Mouse (Mus musculus) olfactory bulb, adult 2 months (tissue): ENCODE measurements around the gene Thsd4. TPM values are rescaled to one million over a fixed set of nuclear protein-coding genes. Genes with fewer than 3 reads are reported as not detected.
"Not testable (repeated sequence)": the region's sequence is repeated elsewhere in the genome, so short reads cannot be mapped to it uniquely, and the experiment has no call there.

Source experiments
- H3K27ac ChIP-seq: fragments of 200-500 bp; 2 replicates; pipeline ENCODE4 v1.5.1; 2012; ENCODE audit warnings: low read depth, low read length; ENCODE audit not compliant: insufficient read depth
- H3K4me1 ChIP-seq: fragments of 200-500 bp; 2 replicates; pipeline ENCODE4 v1.6.1; 2012; ENCODE audit warnings: low read length; ENCODE audit not compliant: control insufficient read depth, insufficient read depth
- H3K4me3 ChIP-seq: fragments of 200-500 bp; 2 replicates; pipeline ENCODE4 v1.5.1; 2012; ENCODE audit warnings: mild to moderate bottlenecking, low read depth, low read length, moderate library complexity; ENCODE audit not compliant: insufficient read depth
- CTCF ChIP-seq: fragments of 200-500 bp; IDR thresholded peaks from 2 replicates; pipeline ENCODE4 v1.5.1; 2012; ENCODE audit warnings: low read depth, mild to moderate bottlenecking, low read length, moderate library complexity; ENCODE audit not compliant: insufficient read depth
- POLR2A ChIP-seq: fragments of 200-500 bp; IDR thresholded peaks from 2 replicates; pipeline ENCODE4 v1.6.1; 2012; ENCODE audit warnings: mild to moderate bottlenecking, low read depth, low read length, moderate library complexity; ENCODE audit not compliant: insufficient read depth
- WGBS: fragments of 180-500 bp; shearing (Covaris S2); methylation state at CpG from one replicate; pipeline ENCODE4 v1.1.7; 2018; 5-methylcytosine and 5-hydroxymethylcytosine counted together
- polyA plus RNA-seq: library from polyadenylated mRNA; stranded (reverse); fragments of >200 nt; gene quantifications from 2 replicates; pipeline ENCODE4 v1.2.4, GENCODE M21; 2012; ENCODE audit warnings: low replicate concordance; ENCODE audit not compliant: missing spikeins, insufficient read depth, insufficient read length

The Thsd4 gene
- polyA plus RNA-seq, 1 experiment, result not detected

DNA sequence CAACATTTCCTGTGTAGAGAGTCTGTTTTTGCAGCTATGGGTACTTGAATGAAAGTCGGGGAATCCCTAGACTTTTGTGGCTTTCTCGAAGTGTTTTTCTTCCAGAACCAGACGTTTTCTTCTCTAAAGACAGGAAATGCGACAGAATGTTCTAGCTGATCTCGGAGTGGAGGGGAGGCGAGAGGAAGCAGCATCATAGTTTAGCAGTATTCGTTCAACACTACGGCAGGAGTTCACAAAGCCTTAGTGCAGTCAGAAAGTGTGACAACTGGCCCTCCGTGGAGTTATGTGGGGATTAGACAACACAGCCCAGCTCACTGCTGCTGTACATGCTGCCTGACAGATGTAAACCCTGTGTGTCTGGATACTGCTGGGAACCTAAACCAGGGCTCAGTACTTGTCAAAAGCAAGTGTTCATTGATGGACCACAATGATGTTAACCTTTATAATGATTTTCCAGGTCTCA lies 579.9 kb downstream of the Thsd4 start:
- no peak overlapping the region for H3K27ac ChIP-seq
- no peak overlapping the region for H3K4me3 ChIP-seq
- WGBS, result 78% methylated on average over 9 of the region's 9 CpGs
- TF ChIP-seq CTCF, result no peak
- TF ChIP-seq POLR2A, result no peak
- H3K4me1 ChIP-seq, result no peaks in the 10 kb centered on the region

DNA sequence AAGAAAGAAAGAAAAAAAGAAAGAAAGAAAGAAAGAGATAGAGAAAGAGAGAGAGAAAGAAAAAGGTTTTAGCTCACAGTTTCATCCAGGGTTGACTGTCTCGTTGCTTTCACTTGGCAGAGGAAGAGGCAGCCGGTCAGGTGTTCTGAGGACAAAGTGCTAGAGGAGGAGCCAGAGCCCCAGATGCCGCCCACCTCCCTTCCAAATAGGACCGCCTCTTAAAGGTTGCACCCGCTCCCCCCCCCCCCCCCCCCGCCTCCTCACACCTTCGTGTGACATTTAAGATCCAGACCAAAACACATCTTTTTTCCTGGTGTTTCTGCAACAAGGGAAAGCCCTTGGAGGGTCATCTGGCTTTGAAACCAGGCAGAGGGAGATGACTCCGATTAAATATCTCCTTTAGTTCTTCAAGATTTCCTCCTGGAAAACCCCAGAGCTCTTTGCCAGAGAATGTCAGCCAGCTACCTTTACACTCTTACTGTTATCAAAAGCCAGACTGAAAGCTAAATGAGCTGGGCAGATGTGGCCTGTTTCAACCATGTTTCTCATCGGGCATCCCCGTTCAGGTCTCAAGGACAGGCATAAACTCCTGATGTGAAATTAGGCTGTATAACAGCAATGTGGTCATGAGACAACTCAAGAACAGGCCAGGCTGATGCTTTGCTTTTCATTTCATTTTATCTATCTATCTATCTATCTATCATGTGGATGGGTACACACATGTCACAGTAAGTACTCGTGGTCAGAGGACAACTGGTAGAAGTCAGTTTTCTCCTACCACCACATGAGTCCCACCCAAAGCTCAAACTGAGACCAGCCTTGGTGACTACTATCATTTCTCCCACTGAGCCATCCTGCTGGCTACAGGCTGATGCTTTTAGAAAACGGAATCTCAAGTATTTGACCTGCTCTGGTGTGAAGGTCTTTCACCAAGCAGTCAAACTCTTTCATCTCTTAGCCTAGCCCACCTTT lies 580.6 kb downstream of the Thsd4 start:
- no peak for TF ChIP-seq CTCF
- TF ChIP-seq POLR2A, result no peak
- Histone ChIP-seq H3K4me1 (no peaks in the 10 kb centered on the region), H3K4me3 (no peak overlapping the region), H3K27ac (no peak overlapping the region)
- WGBS, result 84% methylated on average over 11 of the region's 12 CpGs

DNA sequence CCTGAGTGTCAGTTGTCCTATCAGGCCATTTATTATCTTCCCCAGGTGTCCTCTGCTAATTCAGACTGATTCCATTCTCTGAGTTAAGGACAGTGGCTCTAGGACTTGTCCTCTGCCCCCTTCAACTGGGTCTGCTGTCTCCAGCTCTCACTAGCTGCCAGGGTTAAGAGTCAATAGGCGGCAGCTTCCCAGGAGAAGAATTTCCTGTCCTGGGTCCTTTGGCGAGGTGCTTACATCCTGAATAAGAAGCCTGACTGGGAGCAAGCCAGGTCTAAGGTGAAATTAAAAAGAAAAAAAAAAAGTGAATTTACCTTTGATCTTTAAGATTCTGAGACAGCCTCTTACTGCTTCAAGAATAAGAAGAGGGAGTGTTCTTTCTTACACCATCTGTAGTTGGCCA lies 582.2 kb downstream of the Thsd4 start:
- no peak overlapping the region for H3K27ac ChIP-seq
- TF ChIP-seq POLR2A, result no peak
- TF ChIP-seq CTCF, result no peak
- 79% methylated on average over 2 of the region's 2 CpGs for WGBS
- no peak overlapping the region for H3K4me3 ChIP-seq
- H3K4me1 ChIP-seq, result no peaks in the 10 kb centered on the region

DNA sequence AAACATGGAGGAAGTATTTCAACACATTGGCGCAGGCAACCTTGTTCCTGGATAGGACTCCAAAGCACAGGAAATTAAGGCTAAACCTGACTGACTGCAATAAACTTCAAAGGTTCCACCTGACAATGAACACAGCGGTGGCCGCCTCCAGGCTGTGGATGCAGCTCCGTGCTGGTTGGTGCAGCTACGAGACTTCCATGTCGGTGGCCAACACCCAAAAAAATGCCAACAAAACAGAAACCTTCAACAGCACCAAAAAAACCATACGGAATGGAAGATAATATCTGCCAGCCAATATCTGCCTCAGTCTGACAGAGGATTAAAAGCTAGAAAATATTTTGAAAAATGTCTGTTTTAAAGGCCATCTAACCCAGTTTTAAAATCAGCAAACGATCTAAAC lies 583.3 kb downstream of the Thsd4 start:
- TF ChIP-seq CTCF, result no peak
- no peak for TF ChIP-seq POLR2A
- no peak overlapping the region for H3K27ac ChIP-seq
- 92% methylated on average over 8 of the region's 8 CpGs for WGBS
- H3K4me1 ChIP-seq, result no peaks in the 10 kb centered on the region
- no peak overlapping the region for H3K4me3 ChIP-seq

DNA sequence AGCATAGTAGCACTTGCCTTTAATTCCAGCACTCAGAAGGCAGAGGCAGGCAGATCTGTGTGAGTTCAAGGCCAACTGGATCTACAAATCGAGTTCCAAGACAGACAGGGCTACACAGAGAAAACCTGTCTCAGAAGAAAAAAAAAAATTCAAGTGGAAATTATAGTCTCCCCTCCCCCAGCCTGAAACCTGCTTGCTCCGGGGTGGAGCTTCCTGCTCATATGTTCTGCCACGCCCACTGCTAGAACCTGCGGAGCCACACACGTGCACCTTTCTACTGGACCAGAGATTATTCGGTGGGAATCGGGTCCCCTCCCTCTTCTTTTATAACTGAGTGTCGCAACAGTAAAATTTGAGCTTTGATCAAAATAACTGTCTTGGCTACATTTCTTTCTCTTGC lies 586.0 kb downstream of the Thsd4 start:
- H3K4me1 ChIP-seq, H3K4me3 ChIP-seq, H3K27ac ChIP-seq: not testable (repeated sequence)
- 88% methylated on average over 8 of the region's 8 CpGs for WGBS

DNA sequence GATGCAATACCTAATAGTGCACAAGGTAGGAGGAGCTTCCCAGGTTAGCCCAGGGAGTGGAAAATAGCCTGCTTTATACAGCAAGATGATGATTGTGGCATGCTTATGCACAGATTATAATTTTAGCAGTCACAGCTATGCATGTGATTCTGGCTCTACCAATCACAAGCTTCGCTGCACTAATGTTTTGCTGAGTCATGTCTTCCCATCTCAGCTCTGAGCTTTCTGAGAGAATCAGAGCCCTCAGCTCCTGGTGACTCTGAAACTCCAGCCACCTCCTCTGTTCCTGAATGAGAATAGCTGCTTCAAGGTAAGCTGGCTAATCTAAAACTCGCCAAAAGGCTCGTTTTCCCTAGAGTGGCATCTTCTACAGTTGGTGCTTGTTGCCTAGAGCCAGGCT lies 591.6 kb downstream of the Thsd4 start:
- H3K4me1 ChIP-seq, result no peaks in the 10 kb centered on the region
- 83% methylated on average over 3 of the region's 3 CpGs for WGBS
- TF ChIP-seq POLR2A (no peak), CTCF (no peak)

More for the DNA sequence above, 591.6 kb downstream of the Thsd4 start:
- Histone ChIP-seq H3K4me3 (no peak overlapping the region), H3K27ac (no peak overlapping the region)

Other genes starting within 250 kb of the Thsd4 start
- not detected in 2 replicates for gene Lrrc49, start 166.1 kb upstream of the Thsd4 start, polyA plus RNA-seq
- not detected in 2 replicates for gene Larp6, start 190.9 kb upstream of the Thsd4 start, polyA plus RNA-seq